Mouse (Mus musculus) thymus, adult 2 months (tissue): ENCODE results near the gene Plekhh1.

Experiments
- CTCF ChIP-seq: fragments of 200-500 bp; IDR thresholded peaks from 2 replicates; pipeline ENCODE4 v1.5.1; 2012; ENCODE audit warnings: mild to moderate bottlenecking, control low read depth, low read length, moderate library complexity, borderline replicate concordance; ENCODE audit not compliant: control insufficient read depth, poor library complexity, insufficient read depth; ENCODE audit errors: extremely low read depth
- POLR2A ChIP-seq: fragments of 200-500 bp; IDR thresholded peaks from 2 replicates; pipeline ENCODE4 v1.6.1; 2012; ENCODE audit warnings: mild to moderate bottlenecking, low read length, control low read depth, moderate library complexity; ENCODE audit not compliant: control insufficient read depth, poor library complexity, insufficient read depth; ENCODE audit errors: extremely low read depth

DNA sequence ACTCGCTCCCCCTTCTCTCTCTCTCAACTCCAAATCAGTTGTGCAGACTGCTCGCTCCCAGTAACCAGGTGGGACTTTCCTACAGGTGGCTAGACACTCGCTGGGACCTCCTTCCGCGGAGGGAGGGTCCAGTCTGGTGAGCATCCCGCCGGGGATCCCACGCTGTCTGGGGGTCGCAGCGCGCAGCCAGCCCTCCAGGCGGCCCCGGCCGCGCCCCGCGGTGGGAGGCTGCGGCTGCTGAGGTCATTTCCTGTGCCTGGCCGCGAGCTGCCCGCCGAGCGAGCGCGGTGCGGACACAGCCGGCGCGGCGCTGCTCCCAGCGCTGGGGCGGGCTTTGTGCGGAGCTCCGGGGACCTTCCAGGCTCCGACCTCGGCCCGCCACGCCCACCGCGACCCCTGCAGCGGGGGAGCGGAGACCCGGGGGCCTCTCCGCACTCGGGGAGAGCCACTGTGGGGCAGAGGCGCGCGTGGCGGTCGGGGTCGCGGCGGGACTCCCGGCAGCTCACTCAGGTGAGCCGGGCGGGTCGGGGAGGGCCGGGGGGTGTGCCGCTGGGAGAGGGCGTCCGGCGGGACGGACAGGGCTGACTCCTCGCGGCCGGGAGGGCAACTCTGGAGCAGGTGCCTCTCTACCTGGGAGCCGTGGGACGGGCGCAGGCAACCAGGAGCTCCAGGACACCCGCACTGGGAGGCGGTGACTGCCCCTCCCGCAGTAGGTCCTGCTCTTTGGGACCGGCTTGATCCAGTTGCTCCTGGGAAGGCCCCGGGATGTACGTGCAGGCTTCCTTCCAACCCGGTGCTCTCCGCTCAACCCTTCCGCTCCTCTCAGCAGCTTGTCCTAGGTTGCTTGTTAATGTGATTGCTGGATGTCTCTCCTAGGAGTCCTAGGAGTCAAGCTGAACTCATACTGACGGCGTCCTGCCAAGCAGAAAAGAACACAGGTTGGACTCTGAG is at the start of gene Plekhh1:
- TF ChIP-seq CTCF (no peak), POLR2A (no peak)
